Mouse (Mus musculus) left cerebral cortex, postnatal 14 days (tissue): ENCODE measurements around the gene Esr1. TPM values are rescaled to one million over a fixed set of nuclear protein-coding genes. Genes with fewer than 3 reads are reported as not detected.
A peak's percentile ranks its signal among the peaks of the same experiment; 100 is the strongest.
"Not testable (repeated sequence)": the region's sequence is repeated elsewhere in the genome, so short reads cannot be mapped to it uniquely, and the experiment has no call there.

Experiments used
- DNase-seq, 2 experiments: peaks; one replicate each; pipeline ENCODE4 v3.0.0; 2021 to 2022; ENCODE audit warnings: low spot score in 2 of 2, mixed read lengths in 1 of 2
- intact Hi-C: fragments of 180-260 bp; cut with DNase I; formaldehyde crosslinking; loops from one replicate; pipeline ENCODE4 v1.15.1; 2025
- total RNA-seq, 2 experiments: library from RNA; stranded (reverse); gene quantifications; 2 replicates each; pipeline ENCODE4 v1.2.3; 2021

The Esr1 gene
- total RNA-seq, 2 experiments from 2014 or later: 2.7 to 2.9 TPM

DNA sequence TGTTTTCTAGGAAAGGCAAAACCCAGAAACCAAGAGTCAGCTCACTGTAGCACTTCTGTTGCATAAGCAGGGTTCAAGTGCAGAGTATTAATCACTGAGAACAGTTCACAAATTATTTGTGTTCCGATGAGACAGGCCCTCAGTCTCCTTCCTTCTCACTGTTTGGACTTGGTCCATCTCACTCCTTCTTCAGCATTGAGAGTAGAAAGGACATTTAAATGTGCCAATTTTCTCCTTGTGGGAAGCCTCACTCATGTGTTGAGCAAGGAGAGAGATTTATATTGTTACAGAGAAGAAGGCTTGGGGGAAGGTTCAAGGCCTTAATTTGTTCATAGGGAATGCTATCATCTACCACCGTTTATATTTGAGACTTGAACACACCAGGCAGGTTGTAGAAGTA is 6.6 kb downstream of the Esr1 start:
- intact Hi-C loops: no loop called here
- no peak for DNase-seq

DNA sequence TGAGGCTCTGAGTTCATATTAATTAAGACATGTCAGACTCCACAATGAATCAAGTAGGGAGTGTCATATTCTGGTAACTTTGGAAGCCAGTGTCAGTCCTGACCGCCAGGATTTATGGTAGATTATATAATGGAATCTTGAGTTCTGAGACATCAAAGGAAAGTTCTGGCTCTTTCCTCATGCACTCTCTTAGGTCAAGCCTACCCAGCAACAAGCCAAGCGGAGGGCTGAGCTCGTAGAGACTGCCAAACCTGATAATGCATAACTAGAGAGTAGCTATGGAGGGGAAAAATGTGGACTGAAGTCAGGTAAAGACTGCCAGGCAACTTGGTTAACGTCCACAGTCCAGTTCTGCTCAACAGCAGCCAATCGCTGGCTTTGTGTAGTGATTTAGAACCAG is 7.3 kb downstream of the Esr1 start:
- intact Hi-C loops: no loop called here
- no peak for DNase-seq

DNA sequence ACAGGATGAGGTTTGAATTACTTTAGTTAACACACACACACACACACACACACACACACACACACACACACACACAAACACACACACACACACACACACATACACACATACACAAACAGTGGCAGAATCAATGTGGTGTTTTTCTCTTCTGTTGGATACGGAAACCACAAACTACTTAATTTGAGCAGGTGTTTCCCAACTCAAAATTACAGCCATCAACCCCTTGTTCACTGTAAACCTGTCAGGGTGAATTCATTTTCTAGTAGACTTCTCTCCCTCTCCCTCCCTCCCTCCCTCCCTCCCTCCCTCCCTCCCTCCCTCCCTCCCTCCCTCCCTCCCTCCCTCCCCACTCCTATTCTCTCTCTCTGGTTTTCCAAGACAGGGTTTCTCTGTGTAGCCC is 8.0 kb downstream of the Esr1 start:
- DNase-seq, intact Hi-C loops: not testable (repeated sequence)

DNA sequence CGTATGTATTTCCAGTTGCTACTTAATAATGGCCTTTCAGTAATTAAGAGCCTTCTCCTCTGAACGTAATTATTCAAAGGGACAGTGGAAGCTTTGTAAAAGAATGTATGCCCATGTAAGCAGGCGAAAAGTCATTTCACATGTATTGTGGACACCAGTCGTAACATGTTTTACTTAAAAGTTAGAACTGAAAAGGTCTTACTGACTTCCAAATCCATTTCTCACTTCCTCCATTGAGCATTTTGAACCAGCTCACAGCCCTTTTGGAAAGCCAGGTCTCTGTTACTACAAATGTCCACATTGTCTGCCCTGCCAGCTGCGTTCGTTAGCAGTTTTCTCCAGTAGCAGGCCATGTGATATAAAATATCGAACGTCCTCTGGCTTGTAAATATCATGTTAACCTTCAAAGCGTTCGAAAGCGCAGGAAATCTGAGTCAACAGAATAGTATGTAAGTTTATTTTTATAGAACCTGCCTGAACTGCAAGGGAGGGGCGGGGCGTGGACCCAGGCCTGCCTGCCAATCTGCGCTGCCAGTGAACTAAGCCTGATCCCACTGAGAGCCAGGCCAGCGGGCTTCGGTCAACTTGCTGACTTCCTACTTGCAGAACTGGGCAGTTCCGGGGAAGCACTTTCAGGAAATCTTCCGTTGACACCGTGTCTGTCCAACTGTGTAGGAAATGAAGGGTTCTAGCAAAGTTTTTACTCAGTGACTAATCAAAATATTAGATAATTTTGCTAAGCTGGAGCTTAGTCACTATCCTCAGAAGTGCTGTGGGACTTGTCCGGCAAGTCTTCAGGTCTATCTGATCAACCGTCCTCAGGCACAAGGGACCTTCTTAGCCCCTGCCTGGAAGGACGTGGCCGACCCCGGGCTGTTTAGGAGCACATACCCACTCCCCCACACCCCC is 9.5 kb downstream of the Esr1 start:
- intact Hi-C loops: no loop called here
- no peak for DNase-seq

DNA sequence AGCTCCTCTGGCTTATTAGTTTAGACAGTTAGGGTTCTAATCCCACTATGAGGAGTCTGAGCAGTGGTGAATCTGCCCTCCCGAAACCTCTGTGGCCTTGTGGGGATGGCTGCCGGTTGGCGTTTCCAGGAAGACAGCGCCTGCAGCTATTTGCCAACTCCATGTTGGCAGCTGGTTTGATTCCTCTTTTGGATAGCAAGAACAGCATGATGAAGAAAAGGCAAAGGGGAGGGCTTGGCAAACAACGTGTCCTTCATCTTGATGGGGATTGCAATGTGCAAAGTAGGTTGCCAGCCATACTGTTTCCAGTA is 10.1 kb downstream of the Esr1 start:
- intact Hi-C loops: no loop called here
- DNase-seq: no peak

DNA sequence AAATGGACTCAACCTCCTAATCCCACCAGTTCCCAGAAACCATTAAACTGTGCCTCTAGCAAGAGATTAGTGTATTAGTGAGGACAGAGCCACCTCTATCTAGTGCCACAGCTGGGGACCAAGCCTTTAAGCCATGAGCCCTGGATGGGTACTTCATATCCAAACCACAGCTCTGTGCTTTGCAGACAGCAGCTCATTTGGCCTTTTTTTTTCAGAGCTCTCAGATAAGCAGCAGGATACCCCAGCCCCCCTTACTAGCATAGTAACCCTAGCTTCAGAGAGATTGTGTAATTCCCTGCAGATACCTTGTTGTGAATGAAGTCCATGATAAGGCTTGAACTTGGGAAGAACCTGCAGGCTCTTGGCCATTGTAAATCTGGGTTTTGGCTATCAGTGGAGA is 11.9 kb downstream of the Esr1 start:
- no peak for DNase-seq

DNA sequence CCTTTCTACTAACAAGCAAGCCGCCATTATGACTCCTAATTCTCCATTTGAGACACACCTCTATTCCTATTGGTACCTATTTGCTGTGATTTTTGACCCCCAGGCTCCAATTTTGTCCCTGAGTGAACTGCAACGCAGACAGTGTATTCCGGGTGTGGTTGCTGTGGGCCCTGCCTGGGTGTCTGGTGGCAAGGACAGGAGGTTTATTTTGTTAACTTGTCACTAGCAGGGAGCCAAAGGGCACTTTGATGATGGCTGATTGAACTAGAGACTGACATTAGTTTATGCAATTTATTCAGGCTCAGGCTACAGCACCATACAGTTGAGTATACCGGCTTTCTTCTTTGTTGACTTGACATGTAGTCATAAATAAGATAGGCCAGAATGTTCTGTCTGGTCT is 13.2 kb downstream of the Esr1 start:
- intact Hi-C loops: no loop called here
- DNase-seq: no peak

More for the DNA sequence above, 11.9 kb downstream of the Esr1 start:
- intact Hi-C loops: no loop called here

DNA sequence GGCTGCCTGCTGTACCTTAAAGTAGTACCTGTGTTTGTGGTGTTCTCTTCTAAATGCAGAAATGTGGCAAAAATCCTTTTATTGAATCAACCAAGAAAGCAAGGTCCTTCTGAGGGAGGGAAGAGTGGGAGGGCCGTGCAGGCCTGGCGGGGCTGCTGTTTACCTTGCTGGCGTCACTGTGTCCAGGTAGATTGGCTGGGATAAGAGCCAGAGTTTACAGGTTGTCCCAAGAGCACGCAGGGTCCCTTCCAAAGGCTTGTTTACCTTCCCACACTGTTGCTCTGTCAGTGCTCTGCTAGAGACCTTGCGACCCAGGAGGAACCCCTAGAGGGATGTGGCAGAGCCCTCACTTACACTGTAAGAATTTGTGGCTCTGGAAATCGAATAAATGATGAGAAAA is 13.9 kb downstream of the Esr1 start:
- no peak for DNase-seq
- intact Hi-C loops: no loop called here

DNA sequence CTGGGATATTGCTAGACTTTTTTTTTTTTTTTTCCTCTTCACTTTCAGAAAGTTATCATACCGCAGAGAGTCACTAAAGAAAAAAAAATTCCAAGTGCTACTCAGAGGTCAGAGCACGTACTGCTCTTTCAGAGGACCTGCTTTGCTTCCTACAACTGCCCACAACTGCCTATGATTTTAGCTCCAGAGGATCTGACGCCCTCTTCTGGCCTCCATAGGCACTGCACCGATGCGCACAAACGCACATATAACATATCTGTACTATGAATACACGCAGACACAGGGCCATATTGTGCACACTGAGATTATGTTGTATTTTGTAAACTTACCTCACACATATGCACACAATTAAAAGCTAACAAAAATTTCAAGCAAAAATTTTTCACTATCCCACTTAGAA is 15.0 kb downstream of the Esr1 start:
- intact Hi-C loops: no loop called here
- no peak for DNase-seq

DNA sequence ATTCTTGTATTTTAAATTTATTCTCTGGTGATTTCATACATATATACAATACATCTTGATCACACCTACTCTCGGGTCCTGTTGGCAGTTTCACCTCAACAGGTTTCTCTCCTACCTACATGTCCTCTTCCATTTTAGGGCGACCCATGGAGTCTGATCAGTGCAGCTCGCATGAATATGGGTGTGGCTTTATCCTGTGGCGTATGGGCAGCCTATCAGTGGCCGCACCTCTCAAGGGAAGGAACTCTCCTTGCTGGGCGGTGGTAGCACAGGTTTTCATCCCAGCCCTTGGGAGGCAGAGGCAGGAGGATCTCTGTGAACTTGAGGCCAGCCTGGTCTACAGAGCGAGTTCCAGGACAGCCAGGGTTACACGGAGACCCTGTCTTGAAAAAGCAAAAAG is 15.6 kb downstream of the Esr1 start:
- intact Hi-C loops: no loop called here
- DNase-seq: no peak

DNA sequence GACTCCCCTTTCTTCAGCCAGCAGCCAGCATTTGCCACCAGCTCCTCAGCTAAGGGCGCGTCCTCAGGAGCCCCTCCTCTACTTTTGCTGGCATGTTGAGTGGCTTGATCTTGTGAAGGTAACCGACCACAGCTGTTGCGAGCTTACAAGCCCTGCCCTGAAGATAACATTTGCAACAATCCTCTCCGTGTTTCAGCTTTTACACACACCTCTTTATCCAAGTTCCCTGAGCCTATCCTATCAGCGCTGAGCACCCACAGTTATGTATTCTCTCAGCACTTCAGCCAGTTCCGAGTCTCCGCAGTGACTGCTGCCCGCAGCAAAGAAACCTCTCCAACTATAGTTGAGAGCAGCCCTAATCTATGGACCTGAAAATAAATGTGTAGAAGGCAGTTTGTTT is 16.0 kb downstream of the Esr1 start:
- intact Hi-C loops: no loop called here
- no peak for DNase-seq

DNA sequence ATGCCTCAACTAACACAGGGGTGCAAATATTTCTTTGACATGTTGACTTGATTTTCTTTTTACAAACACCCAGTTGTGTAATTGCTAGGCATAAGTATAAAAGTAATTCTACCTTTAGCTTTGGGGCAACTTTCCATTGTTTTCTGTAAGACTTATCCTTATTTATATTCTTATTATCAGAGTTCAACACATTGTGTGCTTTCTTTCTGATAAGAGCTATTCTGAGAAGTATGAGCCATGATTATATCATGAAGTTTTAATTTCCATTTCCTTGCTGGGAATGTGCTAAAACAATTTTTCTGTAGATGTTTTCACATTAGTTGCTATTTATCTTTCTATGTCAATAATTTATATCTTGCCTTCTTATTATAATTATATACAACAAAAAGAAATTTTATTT is 17.9 kb downstream of the Esr1 start:
- intact Hi-C loops: no loop called here
- no peak for DNase-seq

DNA sequence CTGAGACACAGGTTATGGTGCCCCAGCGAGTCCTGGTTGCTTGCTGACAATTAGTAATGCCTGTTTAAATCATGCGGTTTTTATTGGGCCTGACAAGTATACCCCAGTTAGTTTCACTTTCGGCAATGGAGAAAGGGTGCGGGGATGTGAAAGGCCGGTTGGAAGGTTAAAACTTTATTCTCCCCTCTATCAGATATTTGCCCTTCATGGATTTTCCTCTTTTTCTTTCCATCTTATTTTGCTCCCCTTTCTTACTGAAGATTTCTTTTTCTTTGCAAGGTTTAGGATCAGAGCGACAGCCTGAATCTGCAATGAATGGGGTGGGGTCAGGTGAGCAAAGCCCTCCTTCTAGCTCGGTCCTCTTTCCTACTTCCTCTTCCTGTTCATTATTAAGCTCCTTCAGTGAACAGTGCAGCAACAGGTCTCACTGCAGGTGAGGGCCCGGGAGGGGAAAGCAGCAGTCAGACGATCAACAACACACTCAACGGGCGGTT is 20.9 kb downstream of the Esr1 start:
- intact Hi-C loops: no loop called here
- no peak for DNase-seq

DNA sequence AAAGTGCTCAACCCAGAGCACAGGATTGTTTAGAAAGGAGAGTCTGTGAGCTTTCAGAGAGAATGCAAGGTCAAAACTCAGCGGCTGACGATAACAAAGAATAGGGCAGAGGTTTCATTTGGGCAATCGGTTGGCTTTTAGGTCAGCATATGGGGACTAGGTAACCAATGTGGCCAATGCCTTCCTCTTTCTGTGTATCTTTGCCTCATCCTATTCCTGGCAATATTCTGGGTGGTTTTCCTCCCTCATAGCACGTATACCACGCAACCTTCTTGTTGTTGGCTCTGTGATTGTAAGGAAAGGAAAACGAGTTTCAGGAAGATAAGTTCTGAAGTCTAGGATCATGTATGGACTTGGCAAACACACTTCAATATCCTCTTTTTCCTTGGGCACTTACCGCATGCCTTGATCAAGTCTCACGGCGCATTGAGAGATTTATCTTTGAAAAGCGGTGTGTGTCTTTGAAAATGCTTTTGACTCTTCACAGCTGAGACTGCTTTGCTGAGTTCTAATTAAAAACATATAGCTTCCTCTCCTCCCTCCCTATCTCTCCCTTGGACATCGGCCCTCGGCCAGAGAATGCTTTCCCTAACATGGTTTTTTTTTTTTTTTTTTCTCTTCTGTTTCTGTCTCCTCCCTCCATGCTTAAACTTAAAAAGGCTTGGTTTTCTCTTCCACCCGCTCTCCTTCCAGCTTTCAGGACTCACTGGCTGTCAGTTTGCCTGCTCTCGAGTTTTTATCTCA is 22.1 kb downstream of the Esr1 start:
- no peak for DNase-seq
- intact Hi-C loops: no loop called here

DNA sequence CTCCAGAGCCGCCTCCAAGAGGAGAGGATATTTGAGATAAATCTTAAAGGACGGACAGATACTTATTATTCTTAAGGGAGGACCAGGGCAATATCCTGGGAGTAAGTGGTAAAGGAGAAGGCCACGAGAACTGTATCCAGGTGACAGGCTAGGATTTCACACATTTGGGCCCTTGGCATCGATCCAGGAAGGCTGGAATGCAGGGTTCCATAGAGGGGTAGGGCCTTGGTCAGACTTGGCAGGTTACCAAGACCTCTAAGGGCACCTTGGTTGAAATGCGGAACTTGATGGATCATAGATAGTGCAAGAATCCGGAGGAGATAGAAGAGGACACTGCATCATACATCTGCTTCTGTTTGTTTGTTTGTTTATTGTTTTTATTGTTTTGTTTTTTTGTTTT is 24.3 kb downstream of the Esr1 start:
- intact Hi-C loops: no loop called here
- no peak for DNase-seq

DNA sequence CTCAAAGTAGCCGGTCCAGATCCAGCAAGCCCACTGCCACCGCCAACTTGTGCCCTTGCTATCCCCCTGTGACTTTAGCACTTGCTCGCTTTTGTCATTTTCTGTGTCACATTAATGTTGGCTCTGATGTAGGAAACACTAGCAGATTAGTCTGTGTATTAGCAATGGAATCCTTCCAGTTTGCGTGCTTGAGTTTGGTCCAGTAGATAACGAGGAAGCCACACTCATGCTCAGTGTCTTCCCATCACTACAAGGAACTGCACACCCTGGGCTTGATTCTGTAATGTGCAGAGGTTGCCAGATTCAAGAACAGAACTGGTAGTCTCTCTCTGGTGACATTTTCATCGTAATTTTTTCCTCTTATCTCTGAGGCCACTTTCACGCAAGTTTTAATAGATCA is 34.7 kb downstream of the Esr1 start:
- intact Hi-C loops: no loop called here
- no peak for DNase-seq

DNA sequence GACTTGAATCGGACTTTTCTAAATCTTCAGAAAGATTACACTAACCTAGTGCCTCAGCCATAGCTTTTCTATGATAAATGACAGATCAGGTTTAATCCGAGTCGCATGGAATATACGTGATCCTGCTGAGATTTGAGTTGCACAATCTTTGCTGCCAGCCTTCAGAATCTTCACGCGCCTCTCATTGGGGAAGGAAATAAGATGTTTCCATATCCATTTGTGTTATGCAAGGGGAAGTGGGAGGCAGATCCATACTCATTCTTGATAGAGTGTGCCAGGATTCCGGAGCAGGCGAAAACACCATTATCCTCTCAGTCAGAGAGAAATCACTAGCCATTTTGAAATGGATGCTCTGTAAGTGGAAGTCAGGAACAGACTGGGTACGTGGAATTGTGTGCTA is 35.5 kb downstream of the Esr1 start:
- intact Hi-C loops: no loop called here

DNA sequence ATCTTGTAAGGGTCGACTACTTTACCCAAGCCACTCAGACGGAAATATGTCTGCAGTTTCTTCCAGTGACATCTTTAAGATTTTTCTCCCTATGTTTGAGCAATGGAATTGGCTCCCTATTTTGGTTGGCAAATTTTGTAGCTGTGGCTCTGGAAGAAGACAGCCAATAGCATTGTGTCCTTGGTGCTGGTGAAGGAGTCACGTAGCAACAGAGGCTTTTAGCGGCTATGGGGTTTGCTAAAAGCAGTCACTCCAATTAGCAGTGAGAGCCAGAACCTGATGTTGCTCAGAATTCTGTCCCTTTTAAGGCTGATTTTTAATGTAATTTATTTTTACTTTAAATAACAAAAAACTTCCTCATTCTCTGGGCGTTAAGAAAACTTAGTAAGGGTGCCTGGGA is 54.0 kb downstream of the Esr1 start:
- intact Hi-C loops: no loop called here
- peak in 1 of 2 experiments; percentile 54 for DNase-seq

More for the DNA sequence above, 35.5 kb downstream of the Esr1 start:
- no peak for DNase-seq

DNA sequence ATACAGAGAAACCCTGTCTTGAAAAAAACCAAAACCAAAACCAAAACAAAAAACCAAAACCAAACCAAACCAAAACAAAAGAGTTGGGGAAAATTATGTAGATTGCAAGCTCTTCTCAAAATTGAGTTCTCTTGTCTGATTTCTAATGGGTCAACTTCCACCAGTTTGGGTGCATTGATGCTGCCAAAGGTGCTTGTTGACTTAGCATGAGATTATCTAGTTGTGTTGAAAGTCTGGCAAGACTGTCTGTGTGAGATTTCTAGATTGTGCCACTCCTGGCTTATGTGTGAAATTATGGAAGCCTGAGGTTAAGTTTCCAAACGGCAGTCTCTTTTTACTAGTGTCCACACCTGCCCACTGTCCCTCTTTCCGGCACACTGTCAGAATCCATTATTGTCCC is 55.6 kb downstream of the Esr1 start:
- no peak for DNase-seq
- intact Hi-C loops: no loop called here

DNA sequence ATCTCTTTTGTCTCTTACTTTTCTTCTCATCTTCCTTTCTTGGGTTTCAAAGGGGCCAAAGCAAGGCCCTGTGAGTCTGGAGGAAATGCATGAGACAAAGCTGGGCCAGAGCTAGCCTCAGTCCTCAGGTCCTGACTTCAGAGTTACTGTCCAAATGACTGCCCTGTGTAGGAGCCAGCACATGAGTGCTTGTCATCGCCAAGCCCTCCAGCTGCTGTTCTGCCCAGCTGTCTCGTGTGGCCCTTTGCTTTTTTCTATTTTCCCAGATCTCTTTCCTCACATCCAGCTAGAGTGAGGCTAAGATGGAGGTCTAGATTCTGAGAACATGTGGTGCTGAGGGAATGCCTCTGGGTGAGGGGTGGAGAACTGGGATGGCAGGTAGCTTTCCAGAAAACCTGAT is 58.7 kb downstream of the Esr1 start:
- intact Hi-C loops: no loop called here

DNA sequence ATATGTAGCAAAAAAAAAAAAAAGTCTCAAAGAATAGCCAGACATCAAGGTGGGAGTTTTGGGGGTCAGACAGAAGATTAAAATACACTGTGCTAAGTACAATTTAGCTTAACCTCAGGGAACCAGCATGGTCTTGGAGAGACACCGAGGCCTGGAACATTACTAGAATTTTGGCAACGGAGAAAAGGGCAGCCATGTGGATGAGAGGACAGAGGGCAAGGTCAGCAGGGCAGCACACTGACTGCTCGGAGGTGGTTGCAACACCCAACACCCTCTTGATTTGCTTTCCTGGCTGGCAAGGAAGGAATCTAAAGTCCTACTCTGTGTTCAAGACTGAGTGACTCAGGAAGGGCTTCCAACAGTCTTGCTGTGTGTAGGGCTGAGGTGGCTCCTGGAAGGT is 60.5 kb downstream of the Esr1 start:
- intact Hi-C loops: no loop called here
- no peak for DNase-seq

More for the DNA sequence above, 58.7 kb downstream of the Esr1 start:
- no peak for DNase-seq
